Mouse (Mus musculus): ENCODE results near the gene Acer3. TPM values are rescaled to one million over a fixed set of nuclear protein-coding genes. Genes with fewer than 3 reads are reported as not detected.

The Acer3 gene
- polyA plus RNA-seq, 2 experiments, result 23.6 to 35.7 TPM

GRCm38 (mm10) chr7:98223796-98224195 lies 97.2 kb downstream of the Acer3 start:
- H3K36me3 ChIP-seq (ENCODE audit: control insufficient read depth, insufficient read depth, low read length), result 0 out of 2 replicates have a peak, but pooled peaks cover 5% of the 10 kb centered on the region
- H3K27ac ChIP-seq (replicated peaks; ENCODE audit: low read depth, low read length), result no peak overlapping the region
- no peak overlapping the region for H3K4me3 ChIP-seq (replicated peaks; ENCODE audit: low read length)
- H3K4me1 ChIP-seq (ENCODE audit: control insufficient read depth, insufficient read depth, low read length), result no peaks in the 10 kb centered on the region
- DNase-seq (ENCODE audit: low spot score) (no peak), ATAC-seq (ENCODE audit: low FRiP score, low read depth) (no peak)
- H3K4me2 ChIP-seq (replicated peaks; ENCODE audit: low read depth, low read length, severe bottlenecking), result no peak overlapping the region
- WGBS, result 96% methylated on average over 4 of the region's 4 CpGs
- no peaks in the 10 kb centered on the region for H3K9me3 ChIP-seq (ENCODE audit: control insufficient read depth, low read length)
- no peak for TF ChIP-seq POLR2A (IDR thresholded peaks at IDR 0.05; ENCODE audit: borderline replicate concordance, extremely low read depth, insufficient read depth, insufficient read length)
- H3K27me3 ChIP-seq (ENCODE audit: control insufficient read depth, insufficient read depth, low read length), result no peaks in the 10 kb centered on the region
- no peak overlapping the region for H3K9ac ChIP-seq (ENCODE audit: low read depth, low read length, severe bottlenecking)

GRCm38 (mm10) chr7:98216713-98217112 lies 104.3 kb downstream of the Acer3 start:
- no peaks in the 10 kb centered on the region for H3K27me3 ChIP-seq (ENCODE audit: control insufficient read depth, insufficient read depth, low read length)
- H3K4me1 ChIP-seq (ENCODE audit: control insufficient read depth, insufficient read depth, low read length), result no peaks in the 10 kb centered on the region
- no peak overlapping the region for H3K4me3 ChIP-seq (replicated peaks; ENCODE audit: low read length)
- H3K27ac ChIP-seq (replicated peaks; ENCODE audit: low read depth, low read length), result no peak overlapping the region
- no peak overlapping the region for H3K4me2 ChIP-seq (replicated peaks; ENCODE audit: low read depth, low read length, severe bottlenecking)
- no peaks in the 10 kb centered on the region for H3K9me3 ChIP-seq (ENCODE audit: control insufficient read depth, low read length)
- H3K36me3 ChIP-seq (ENCODE audit: control insufficient read depth, insufficient read depth, low read length), result 0 out of 2 replicates have a peak, but pooled peaks cover 4% of the 10 kb centered on the region
- no peak for TF ChIP-seq POLR2A (IDR thresholded peaks at IDR 0.05; ENCODE audit: borderline replicate concordance, extremely low read depth, insufficient read depth, insufficient read length)
- ATAC-seq (ENCODE audit: low FRiP score, low read depth) (no peak), DNase-seq (ENCODE audit: low spot score) (peak; percentile 20)
- no peak overlapping the region for H3K9ac ChIP-seq (ENCODE audit: low read depth, low read length, severe bottlenecking)

GRCm38 (mm10) chr7:98202946-98203345 lies 118.1 kb downstream of the Acer3 start:
- no peak overlapping the region for H3K4me3 ChIP-seq (replicated peaks; ENCODE audit: low read length)
- no peak for TF ChIP-seq POLR2A (IDR thresholded peaks at IDR 0.05; ENCODE audit: borderline replicate concordance, extremely low read depth, insufficient read depth, insufficient read length)
- no peaks in the 10 kb centered on the region for H3K27me3 ChIP-seq (ENCODE audit: control insufficient read depth, insufficient read depth, low read length)
- DNase-seq (ENCODE audit: low spot score), result no peak
- H3K4me2 ChIP-seq (replicated peaks; ENCODE audit: low read depth, low read length, severe bottlenecking), result no peak overlapping the region
- H3K36me3 ChIP-seq (ENCODE audit: control insufficient read depth, insufficient read depth, low read length), result no peaks in the 10 kb centered on the region
- no peak overlapping the region for H3K9ac ChIP-seq (ENCODE audit: low read depth, low read length, severe bottlenecking)
- no peak overlapping the region for H3K27ac ChIP-seq (replicated peaks; ENCODE audit: low read depth, low read length)
- ATAC-seq (ENCODE audit: low FRiP score, low read depth), result no peak
- 75% methylated on average over 4 of the region's 4 CpGs for WGBS
- no peaks in the 10 kb centered on the region for H3K4me1 ChIP-seq (ENCODE audit: control insufficient read depth, insufficient read depth, low read length)
- H3K9me3 ChIP-seq (ENCODE audit: control insufficient read depth, low read length), result no peaks in the 10 kb centered on the region

GRCm38 (mm10) chr7:98201493-98202028 lies 119.4 kb downstream of the Acer3 start:
- H3K9me3 ChIP-seq (ENCODE audit: control insufficient read depth, low read length), result no peaks in the 10 kb centered on the region
- no peak overlapping the region for H3K4me2 ChIP-seq (replicated peaks; ENCODE audit: low read depth, low read length, severe bottlenecking)
- TF ChIP-seq POLR2A (IDR thresholded peaks at IDR 0.05; ENCODE audit: borderline replicate concordance, extremely low read depth, insufficient read depth, insufficient read length), result no peak
- no peaks in the 10 kb centered on the region for H3K4me1 ChIP-seq (ENCODE audit: control insufficient read depth, insufficient read depth, low read length)
- no peak overlapping the region for H3K27ac ChIP-seq (replicated peaks; ENCODE audit: low read depth, low read length)
- H3K36me3 ChIP-seq (ENCODE audit: control insufficient read depth, insufficient read depth, low read length), result no peaks in the 10 kb centered on the region
- H3K9ac ChIP-seq (ENCODE audit: low read depth, low read length, severe bottlenecking), result no peak overlapping the region
- DNase-seq (ENCODE audit: low spot score) (no peak), ATAC-seq (ENCODE audit: low FRiP score, low read depth) (no peak)
- WGBS, result 72% methylated on average over 5 of the region's 5 CpGs
- H3K27me3 ChIP-seq (ENCODE audit: control insufficient read depth, insufficient read depth, low read length), result 0 out of 2 replicates have a peak, but pooled peaks cover 4% of the 10 kb centered on the region
- no peak overlapping the region for H3K4me3 ChIP-seq (replicated peaks; ENCODE audit: low read length)

- H3K4me2 ChIP-seq (replicated peaks; ENCODE audit: low read depth, low read length, severe bottlenecking), result no peak overlapping the region
- H3K9me3 ChIP-seq (ENCODE audit: control insufficient read depth, low read length), result no peaks in the 10 kb centered on the region
- H3K9ac ChIP-seq (ENCODE audit: low read depth, low read length, severe bottlenecking), result no peak overlapping the region
- ATAC-seq (ENCODE audit: low FRiP score, low read depth) (no peak), DNase-seq (ENCODE audit: low spot score) (no peak)
- WGBS, result 89% methylated on average over 3 of the region's 3 CpGs
- H3K27me3 ChIP-seq (ENCODE audit: control insufficient read depth, insufficient read depth, low read length), result peaks cover 12% of the 10 kb centered on the region
- TF ChIP-seq POLR2A (IDR thresholded peaks at IDR 0.05; ENCODE audit: borderline replicate concordance, extremely low read depth, insufficient read depth, insufficient read length), result no peak
- H3K27ac ChIP-seq (replicated peaks; ENCODE audit: low read depth, low read length), result no peak overlapping the region
- no peak overlapping the region for H3K4me3 ChIP-seq (replicated peaks; ENCODE audit: low read length)
- no peaks in the 10 kb centered on the region for H3K4me1 ChIP-seq (ENCODE audit: control insufficient read depth, insufficient read depth, low read length)
- H3K36me3 ChIP-seq (ENCODE audit: control insufficient read depth, insufficient read depth, low read length), result no peaks in the 10 kb centered on the region
These were observed 120.6 kb downstream of the Acer3 start for GRCm38 (mm10) chr7:98200396-98200795.

GRCm38 (mm10) chr7:98199381-98199780 lies 121.6 kb downstream of the Acer3 start, which contains the start of gene B3gnt6:
Gene B3gnt6 (minus strand): TSS chr7:98199481.
- no peak for DNase-seq (ENCODE audit: low spot score)
- H3K4me3 ChIP-seq (replicated peaks; ENCODE audit: low read length), result no peak within 1 kb of the TSS
- peaks cover 22% of the 10 kb centered on the region for H3K27me3 ChIP-seq (ENCODE audit: control insufficient read depth, insufficient read depth, low read length)
- WGBS, result 90% methylated on average over 4 of the region's 4 CpGs
- no peak for TF ChIP-seq POLR2A (IDR thresholded peaks at IDR 0.05; ENCODE audit: borderline replicate concordance, extremely low read depth, insufficient read depth, insufficient read length)
- H3K9ac ChIP-seq (ENCODE audit: low read depth, low read length, severe bottlenecking), result no peak within 1 kb of the TSS
- no peak within 1 kb of the TSS for H3K4me2 ChIP-seq (replicated peaks; ENCODE audit: low read depth, low read length, severe bottlenecking)
- H3K36me3 ChIP-seq (ENCODE audit: control insufficient read depth, insufficient read depth, low read length), result no peaks in the 10 kb centered on the region
- no peaks in the 10 kb centered on the region for H3K9me3 ChIP-seq (ENCODE audit: control insufficient read depth, low read length)
- no peaks in the 10 kb centered on the region for H3K4me1 ChIP-seq (ENCODE audit: control insufficient read depth, insufficient read depth, low read length)
- no peak for ATAC-seq (ENCODE audit: low FRiP score, low read depth)
- H3K27ac ChIP-seq (replicated peaks; ENCODE audit: low read depth, low read length), result no peak within 1 kb of the TSS
